Mouse (Mus musculus): ENCODE results near the gene Cenpx.

GRCm38 (mm10) chr11:120747974-120748373 is 34.4 kb upstream of the Cenpx start:
- no peak for TF ChIP-seq EP300 (IDR thresholded peaks at IDR 0.05; ENCODE audit: low read depth)
- no peak for TF ChIP-seq CTCF (IDR thresholded peaks at IDR 0.05; ENCODE audit: low read depth)

Measured in heart, postnatal 0 days (tissue).